Mouse (Mus musculus): Measurements from ENCODE around the gene Pgm2l1. TPM values are rescaled to one million over a fixed set of nuclear protein-coding genes. Genes with fewer than 3 reads are reported as not detected.

Gene Pgm2l1
- polyA plus RNA-seq, 1 experiment: 91.0 TPM

DNA sequence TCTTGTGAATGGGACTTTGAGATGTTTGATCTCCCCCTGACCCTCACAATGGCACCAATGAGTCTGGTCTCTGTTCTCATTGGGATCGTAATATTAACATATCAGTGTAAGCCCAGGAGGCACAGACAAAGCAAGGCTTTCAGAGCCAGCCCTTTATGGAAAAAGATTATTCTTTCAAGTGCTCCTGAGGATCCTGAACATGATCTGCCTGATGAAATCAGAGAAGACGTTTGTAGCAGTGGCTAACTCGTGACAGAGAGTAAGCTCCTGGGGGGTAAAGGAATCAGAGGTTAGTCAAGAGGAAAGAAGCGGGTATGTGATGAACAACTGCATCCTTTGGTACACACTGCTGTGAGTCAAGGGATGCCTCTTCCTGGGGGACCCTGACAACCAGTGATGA is 37.0 kb upstream of the Pgm2l1 start:
- Histone ChIP-seq H3K4me1 (ENCODE audit: control insufficient read depth, insufficient read depth, low read length) (no peaks in the 10 kb centered on the region), H3K27ac (ENCODE audit: insufficient read depth, low read length) (no peak overlapping the region), H3K4me3 (ENCODE audit: insufficient read depth, low read length) (no peak overlapping the region)
- TF ChIP-seq CTCF (IDR thresholded peaks at IDR 0.05; ENCODE audit: extremely low read depth, insufficient read depth, low read length) (no peak), POLR2A (IDR thresholded peaks at IDR 0.05; ENCODE audit: extremely low read depth, insufficient read depth, low read length) (no peak)

DNA sequence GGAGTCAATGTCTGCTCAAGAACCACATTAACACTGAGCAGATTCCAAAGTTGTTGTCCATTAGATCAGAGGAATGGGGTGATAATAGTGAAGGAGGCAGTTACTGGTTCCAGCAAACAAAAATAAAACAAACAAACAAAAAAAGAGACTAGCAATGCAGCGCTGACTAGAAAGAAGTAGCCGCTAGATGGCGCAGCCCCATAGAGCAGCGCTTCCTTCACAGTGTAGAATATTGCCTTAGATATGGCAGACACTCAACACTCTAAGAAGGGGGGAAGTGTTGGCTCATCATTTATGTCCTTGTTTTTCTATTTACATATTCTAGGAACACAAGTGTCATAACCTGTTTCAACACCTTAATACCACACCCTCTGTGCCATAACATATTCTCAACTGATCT is 36.4 kb upstream of the Pgm2l1 start:
- Histone ChIP-seq H3K27ac (ENCODE audit: insufficient read depth, low read length) (no peak overlapping the region), H3K4me1 (ENCODE audit: control insufficient read depth, insufficient read depth, low read length) (no peaks in the 10 kb centered on the region), H3K4me3 (ENCODE audit: insufficient read depth, low read length) (no peak overlapping the region)
- peak; percentile 83 for TF ChIP-seq CTCF (IDR thresholded peaks at IDR 0.05; ENCODE audit: extremely low read depth, insufficient read depth, low read length)
- TF ChIP-seq POLR2A (IDR thresholded peaks at IDR 0.05; ENCODE audit: extremely low read depth, insufficient read depth, low read length): no peak

DNA sequence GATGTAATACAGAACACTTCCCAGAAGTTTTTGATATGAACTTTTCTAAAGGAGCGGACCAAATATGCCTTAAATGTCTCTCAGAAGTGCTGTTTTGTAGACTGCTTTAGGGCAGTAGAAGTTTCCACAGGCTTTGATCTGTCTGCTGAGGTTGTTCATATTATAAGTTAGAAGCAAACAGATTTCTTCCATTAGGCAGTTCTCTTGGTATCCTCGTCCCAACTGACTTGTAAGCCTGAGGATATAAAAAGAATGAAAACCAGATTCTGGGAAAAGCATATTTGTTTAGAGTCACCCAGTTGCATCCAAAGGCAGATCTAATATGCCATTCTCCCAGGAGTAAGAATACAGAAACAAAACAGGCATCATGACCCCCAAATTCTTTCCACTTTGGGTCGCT is 26.0 kb upstream of the Pgm2l1 start:
- Histone ChIP-seq H3K4me3 (ENCODE audit: insufficient read depth, low read length) (no peak overlapping the region), H3K4me1 (ENCODE audit: control insufficient read depth, insufficient read depth, low read length) (no peaks in the 10 kb centered on the region), H3K27ac (ENCODE audit: insufficient read depth, low read length) (no peak overlapping the region)
- no peak for TF ChIP-seq CTCF (IDR thresholded peaks at IDR 0.05; ENCODE audit: extremely low read depth, insufficient read depth, low read length)
- TF ChIP-seq POLR2A (IDR thresholded peaks at IDR 0.05; ENCODE audit: extremely low read depth, insufficient read depth, low read length): no peak

DNA sequence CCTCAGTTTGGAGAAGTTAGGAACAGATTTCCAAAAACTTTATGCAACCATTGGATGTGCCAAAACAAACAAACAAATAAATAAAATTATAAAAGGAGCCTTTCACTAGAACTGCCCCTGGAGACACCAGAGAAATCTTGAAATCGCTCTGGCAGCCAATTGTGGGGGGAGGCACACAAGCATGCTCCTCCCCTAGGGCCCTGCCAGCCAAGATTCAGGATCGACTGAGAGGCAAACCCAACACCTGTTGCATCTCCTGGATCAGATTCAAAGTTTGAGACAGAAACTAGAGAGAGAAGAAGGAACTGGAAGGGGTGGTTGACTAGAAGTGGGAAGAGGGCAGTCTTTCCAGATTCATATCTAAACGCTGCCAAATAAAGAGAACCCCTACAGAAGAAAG is 23.6 kb upstream of the Pgm2l1 start:
- Histone ChIP-seq H3K4me3 (ENCODE audit: insufficient read depth, low read length) (no peak overlapping the region), H3K4me1 (ENCODE audit: control insufficient read depth, insufficient read depth, low read length) (no peaks in the 10 kb centered on the region), H3K27ac (ENCODE audit: insufficient read depth, low read length) (no peak overlapping the region)
- no peak for TF ChIP-seq POLR2A (IDR thresholded peaks at IDR 0.05; ENCODE audit: extremely low read depth, insufficient read depth, low read length)
- TF ChIP-seq CTCF (IDR thresholded peaks at IDR 0.05; ENCODE audit: extremely low read depth, insufficient read depth, low read length): no peak

DNA sequence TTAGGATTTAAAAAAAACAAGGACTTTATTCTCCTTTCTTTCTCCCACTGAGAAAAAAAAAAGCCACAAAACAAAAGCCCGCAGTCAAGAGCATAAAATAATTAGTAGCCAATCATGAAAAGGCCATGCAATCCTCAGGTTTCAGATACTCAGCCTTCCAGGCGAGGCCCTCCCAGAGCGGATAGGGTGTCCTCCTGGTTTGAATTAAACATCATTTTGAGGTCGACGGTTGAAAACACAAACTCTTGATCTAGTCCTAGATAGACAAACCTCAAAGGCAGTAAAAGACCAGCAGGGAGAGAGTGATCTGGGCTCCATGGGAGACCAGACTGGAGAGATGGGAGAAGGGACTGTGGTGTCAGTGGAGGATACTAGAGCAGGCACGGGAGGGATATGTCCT is 22.3 kb upstream of the Pgm2l1 start:
- no peak for TF ChIP-seq POLR2A (IDR thresholded peaks at IDR 0.05; ENCODE audit: extremely low read depth, insufficient read depth, low read length)
- no peak for TF ChIP-seq CTCF (IDR thresholded peaks at IDR 0.05; ENCODE audit: extremely low read depth, insufficient read depth, low read length)
- Histone ChIP-seq H3K27ac (ENCODE audit: insufficient read depth, low read length) (no peak overlapping the region), H3K4me1 (ENCODE audit: control insufficient read depth, insufficient read depth, low read length) (no peaks in the 10 kb centered on the region), H3K4me3 (ENCODE audit: insufficient read depth, low read length) (no peak overlapping the region)

DNA sequence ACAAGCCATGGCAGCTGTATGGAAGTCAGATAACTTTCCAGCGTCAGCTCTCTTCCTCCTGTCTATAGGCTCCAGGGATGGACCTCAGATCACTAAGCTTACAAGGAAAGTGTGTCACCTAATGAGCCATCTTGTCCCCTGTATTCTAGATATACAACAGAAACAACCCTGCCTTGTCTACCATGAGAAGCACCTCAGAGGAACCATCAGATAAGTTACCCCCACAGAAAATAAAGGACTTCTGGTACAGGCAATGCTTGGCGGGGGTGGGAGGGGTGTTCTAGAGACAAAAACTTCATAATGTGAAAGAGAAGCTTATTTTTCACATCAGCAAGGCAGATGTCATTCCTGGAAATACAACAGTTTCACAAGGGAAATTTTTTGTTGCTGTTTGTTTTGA is 21.1 kb upstream of the Pgm2l1 start:
- Histone ChIP-seq H3K27ac (ENCODE audit: insufficient read depth, low read length) (no peak overlapping the region), H3K4me1 (ENCODE audit: control insufficient read depth, insufficient read depth, low read length) (no peaks in the 10 kb centered on the region), H3K4me3 (ENCODE audit: insufficient read depth, low read length) (no peak overlapping the region)
- no peak for TF ChIP-seq POLR2A (IDR thresholded peaks at IDR 0.05; ENCODE audit: extremely low read depth, insufficient read depth, low read length)
- TF ChIP-seq CTCF (IDR thresholded peaks at IDR 0.05; ENCODE audit: extremely low read depth, insufficient read depth, low read length): no peak

DNA sequence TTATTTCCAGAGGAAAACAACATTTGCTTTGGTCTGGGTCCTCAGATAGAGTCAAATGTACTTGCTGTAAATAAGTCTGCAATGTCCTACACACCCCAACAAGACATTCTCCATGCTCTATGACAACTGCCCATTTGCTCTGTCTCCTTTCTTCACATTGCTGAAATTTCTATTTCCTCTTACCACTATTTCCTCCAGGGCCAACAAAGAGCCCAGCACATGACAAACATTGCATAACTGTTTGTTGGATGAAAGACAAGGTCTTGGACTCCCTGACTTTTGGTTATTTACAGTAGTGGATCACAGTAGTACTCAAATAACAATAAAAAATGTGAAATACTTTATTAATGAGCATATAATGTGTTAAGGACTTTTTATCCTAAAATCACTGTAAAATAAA is 19.3 kb upstream of the Pgm2l1 start:
- Histone ChIP-seq H3K27ac (ENCODE audit: insufficient read depth, low read length) (no peak overlapping the region), H3K4me1 (ENCODE audit: control insufficient read depth, insufficient read depth, low read length) (no peaks in the 10 kb centered on the region), H3K4me3 (ENCODE audit: insufficient read depth, low read length) (no peak overlapping the region)
- TF ChIP-seq POLR2A (IDR thresholded peaks at IDR 0.05; ENCODE audit: extremely low read depth, insufficient read depth, low read length) (no peak), CTCF (IDR thresholded peaks at IDR 0.05; ENCODE audit: extremely low read depth, insufficient read depth, low read length) (no peak)

DNA sequence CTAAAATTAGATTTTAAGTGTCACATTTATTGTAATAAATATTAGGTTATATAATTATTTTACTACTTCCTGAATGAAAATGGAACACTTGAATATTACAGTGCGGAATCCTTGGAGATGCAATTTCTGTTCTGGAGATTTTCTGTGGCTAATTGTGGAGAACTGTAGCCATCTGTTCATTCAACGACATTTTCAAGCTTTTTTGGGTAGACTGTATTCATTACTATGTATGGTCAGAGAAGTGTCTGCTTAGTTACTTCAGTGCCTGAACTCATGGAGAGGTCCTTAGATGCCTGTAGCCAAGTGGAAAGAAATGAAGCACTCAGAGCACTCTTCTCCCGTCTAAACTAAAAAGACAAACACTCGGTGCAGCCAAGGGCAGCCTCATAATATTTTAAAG is 12.9 kb upstream of the Pgm2l1 start:
- Histone ChIP-seq H3K27ac (ENCODE audit: insufficient read depth, low read length) (no peak overlapping the region), H3K4me1 (ENCODE audit: control insufficient read depth, insufficient read depth, low read length) (peaks cover 4% of the 10 kb centered on the region), H3K4me3 (ENCODE audit: insufficient read depth, low read length) (no peak overlapping the region)
- no peak for TF ChIP-seq POLR2A (IDR thresholded peaks at IDR 0.05; ENCODE audit: extremely low read depth, insufficient read depth, low read length)
- no peak for TF ChIP-seq CTCF (IDR thresholded peaks at IDR 0.05; ENCODE audit: extremely low read depth, insufficient read depth, low read length)

DNA sequence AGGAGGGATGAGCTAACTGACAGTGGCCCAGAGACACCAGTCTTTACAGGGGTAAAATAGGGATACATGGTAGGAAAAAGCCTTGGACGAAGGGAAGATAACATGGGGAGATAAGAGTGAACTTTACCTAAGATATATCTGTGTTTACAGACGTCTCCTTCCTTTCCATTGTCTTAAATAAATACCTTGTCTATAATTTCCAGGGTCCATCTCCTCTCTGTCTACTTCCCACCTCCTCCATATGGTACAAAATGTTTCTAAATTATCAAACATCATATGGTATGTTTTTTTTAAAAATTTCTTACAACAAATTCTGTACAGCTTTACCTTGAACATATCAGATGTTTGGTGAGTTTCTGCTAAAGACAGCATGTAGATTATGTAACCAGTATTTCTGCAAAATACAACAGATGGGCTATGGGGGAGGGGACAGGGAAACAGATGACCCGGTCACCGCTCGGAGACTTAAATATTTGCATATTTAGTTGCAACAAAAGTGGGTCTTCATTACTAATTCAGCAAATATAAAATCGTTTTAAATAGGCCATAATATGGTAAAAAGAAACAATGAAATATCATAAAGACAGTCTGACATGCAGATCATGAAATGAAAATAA is 12.0 kb upstream of the Pgm2l1 start:
- TF ChIP-seq POLR2A (IDR thresholded peaks at IDR 0.05; ENCODE audit: extremely low read depth, insufficient read depth, low read length) (no peak), CTCF (IDR thresholded peaks at IDR 0.05; ENCODE audit: extremely low read depth, insufficient read depth, low read length) (no peak)
- Histone ChIP-seq H3K4me3 (ENCODE audit: insufficient read depth, low read length) (no peak overlapping the region), H3K4me1 (ENCODE audit: control insufficient read depth, insufficient read depth, low read length) (peaks cover 4% of the 10 kb centered on the region), H3K27ac (ENCODE audit: insufficient read depth, low read length) (no peak overlapping the region)

DNA sequence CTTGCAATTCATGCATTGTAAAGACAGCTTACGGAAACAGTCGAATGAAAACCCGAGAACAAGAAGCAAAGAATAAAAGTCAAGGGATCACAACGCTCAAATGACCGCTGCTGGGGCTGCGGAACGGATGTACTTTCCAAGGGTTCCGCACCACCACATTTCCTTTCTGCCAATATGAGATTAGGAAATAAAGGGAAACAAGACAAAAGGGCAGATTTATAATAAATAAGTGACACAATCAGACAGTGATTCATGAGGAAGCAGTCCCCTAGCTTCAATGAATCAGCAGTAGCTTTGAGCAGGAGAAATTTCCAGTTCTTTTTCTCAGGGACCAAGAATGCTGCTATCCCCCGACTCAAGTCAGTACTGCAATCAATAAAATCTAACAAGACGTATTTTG is 11.2 kb upstream of the Pgm2l1 start:
- Histone ChIP-seq H3K4me3 (ENCODE audit: insufficient read depth, low read length) (no peak overlapping the region), H3K4me1 (ENCODE audit: control insufficient read depth, insufficient read depth, low read length) (peaks cover 4% of the 10 kb centered on the region), H3K27ac (ENCODE audit: insufficient read depth, low read length) (peak overlapping the region; percentile 70; the same call in 1 of the 2 replicates)
- TF ChIP-seq CTCF (IDR thresholded peaks at IDR 0.05; ENCODE audit: extremely low read depth, insufficient read depth, low read length) (no peak), POLR2A (IDR thresholded peaks at IDR 0.05; ENCODE audit: extremely low read depth, insufficient read depth, low read length) (no peak)

Measured in cortical plate, adult 2 months (tissue).